Mouse (Mus musculus) MEL (cell line): ENCODE data around the gene Spout1. TPM values are rescaled to one million over a fixed set of nuclear protein-coding genes. Genes with fewer than 3 reads are reported as not detected.

Experiments
- DNase-seq: peaks from one replicate; pipeline ENCODE4 v3.0.0; 2011; ENCODE audit warnings: low read depth, low spot score
- H3K27ac ChIP-seq: 2 replicates; pipeline ENCODE4 v1.5.1; 2012; ENCODE audit warnings: low read depth, mild to moderate bottlenecking, control low read depth, low read length, moderate library complexity; ENCODE audit not compliant: control insufficient read depth
- H3K27me3 ChIP-seq, 2 experiments: fragments of 150-350 bp in 1 of 2; sonication (generic) in 1 of 2; 2 replicates each; pipeline ENCODE4 v1.6.1; 2012; ENCODE audit warnings: low read length in 2 of 2, mild to moderate bottlenecking in 2 of 2, improper control_type of control experiment in 1 of 2, moderate library complexity in 1 of 2; ENCODE audit not compliant: insufficient read depth in 2 of 2, control insufficient read depth in 1 of 2
- H3K36me3 ChIP-seq, 2 experiments: 2 replicates each; pipeline ENCODE4 v1.6.1; 2012 to 2014; ENCODE audit warnings: low read length in 2 of 2, improper control_type of control experiment in 1 of 2, inconsistent platforms in 1 of 2, mild to moderate bottlenecking in 1 of 2; ENCODE audit not compliant: insufficient read depth in 2 of 2, control insufficient read depth in 1 of 2
- H3K4me1 ChIP-seq, 2 experiments: fragments of 150-350 bp in 1 of 2; sonication (generic) in 1 of 2; 2 replicates each; pipeline ENCODE4 v1.6.1; 2012; ENCODE audit warnings: low read length in 2 of 2, improper control_type of control experiment in 1 of 2, mild to moderate bottlenecking in 1 of 2; ENCODE audit not compliant: insufficient read depth in 2 of 2, control insufficient read depth in 1 of 2
- H3K4me3 ChIP-seq, 2 experiments: fragments of 150-350 bp in 1 of 2; sonication (generic) in 1 of 2; 2 replicates each; pipeline ENCODE4 v1.5.1; 2012; ENCODE audit warnings: low read depth in 2 of 2, low read length in 2 of 2, mild to moderate bottlenecking in 2 of 2, moderate library complexity in 2 of 2, control low read depth in 1 of 2, improper control_type of control experiment in 1 of 2; ENCODE audit not compliant: control insufficient read depth in 1 of 2, insufficient read depth in 1 of 2
- H3K79me2 ChIP-seq: 2 replicates; pipeline ENCODE4 v1.6.1; 2012; ENCODE audit warnings: mild to moderate bottlenecking, low read length, moderate library complexity; ENCODE audit not compliant: control insufficient read depth, poor library complexity, insufficient read depth
- H3K9ac ChIP-seq: 2 replicates; pipeline ENCODE4 v1.6.1; 2012; ENCODE audit warnings: low read depth, mild to moderate bottlenecking, control low read depth, low read length, moderate library complexity; ENCODE audit not compliant: control insufficient read depth, poor library complexity, severe bottlenecking
- H3K9me3 ChIP-seq: fragments of 150-350 bp; sonication (generic); replicated peaks from 2 replicates; pipeline ENCODE4 v1.6.1; 2012; ENCODE audit warnings: mild to moderate bottlenecking, low read length, improper control_type of control experiment, moderate library complexity; ENCODE audit not compliant: insufficient read depth
- BHLHE40 ChIP-seq: IDR thresholded peaks from 2 replicates; pipeline ENCODE4 v1.6.1; 2012; ENCODE audit warnings: low read depth, mild to moderate bottlenecking, inconsistent platforms, low read length, improper control_type of control experiment, borderline replicate concordance
- CHD1 ChIP-seq: IDR thresholded peaks from 2 replicates; pipeline ENCODE4 v1.6.1; 2012; ENCODE audit warnings: low read depth, mild to moderate bottlenecking, inconsistent platforms, low read length, improper control_type of control experiment
- CHD2 ChIP-seq: IDR thresholded peaks from 2 replicates; pipeline ENCODE4 v1.6.1; 2011; ENCODE audit warnings: low read length, improper control_type of control experiment
- CTCF ChIP-seq, 3 experiments: IDR thresholded peaks in 2 of 3; conservative IDR thresholded peaks in 1 of 3; 2 replicates each; pipeline ENCODE4 v1.5.1; 2011 to 2012; ENCODE audit warnings: low read length in 3 of 3, low read depth in 2 of 3, mild to moderate bottlenecking in 2 of 3, improper control_type of control experiment in 1 of 3, inconsistent platforms in 1 of 3, mixed read lengths in 1 of 3, moderate library complexity in 1 of 3; ENCODE audit not compliant: control insufficient read depth in 1 of 3, insufficient read depth in 1 of 3, poor library complexity in 1 of 3, severe bottlenecking in 1 of 3
- E2F4 ChIP-seq: IDR thresholded peaks from 2 replicates; pipeline ENCODE4 v1.6.1; 2011; ENCODE audit warnings: low read depth, low read length, improper control_type of control experiment, borderline replicate concordance
- ELF1 ChIP-seq: IDR thresholded peaks from 2 replicates; pipeline ENCODE4 v1.6.1; 2014; ENCODE audit warnings: low read depth, mild to moderate bottlenecking, inconsistent platforms, low read length, improper control_type of control experiment, moderate library complexity
- GATA1 ChIP-seq: IDR thresholded peaks from 2 replicates; pipeline ENCODE4 v1.6.1; 2011; ENCODE audit warnings: low read depth, low read length, improper control_type of control experiment
- JUND ChIP-seq: IDR thresholded peaks from 2 replicates; pipeline ENCODE4 v1.6.1; 2011; ENCODE audit warnings: low read depth, mild to moderate bottlenecking, improper control_type of control experiment, low read length
- KAT2A ChIP-seq: conservative IDR thresholded peaks from 2 replicates; pipeline ENCODE4 v1.6.1; 2012; ENCODE audit warnings: low read depth, low read length, improper control_type of control experiment, inconsistent platforms
- MAX ChIP-seq: IDR thresholded peaks from 2 replicates; pipeline ENCODE4 v1.6.1; 2011; ENCODE audit warnings: low read length, improper control_type of control experiment
- MAZ ChIP-seq: IDR thresholded peaks from 2 replicates; pipeline ENCODE4 v1.6.1; 2012; ENCODE audit warnings: low read depth, mild to moderate bottlenecking, inconsistent platforms, low read length, improper control_type of control experiment
- MEF2A ChIP-seq: IDR thresholded peaks from 2 replicates; pipeline ENCODE4 v1.6.1; 2014; ENCODE audit warnings: low read depth, mild to moderate bottlenecking, inconsistent platforms, low read length, improper control_type of control experiment; ENCODE audit not compliant: poor library complexity, insufficient replicate concordance, severe bottlenecking; ENCODE audit errors: extremely low read depth
- MXI1 ChIP-seq: IDR thresholded peaks from 2 replicates; pipeline ENCODE4 v1.6.1; 2011; ENCODE audit warnings: mild to moderate bottlenecking, low read depth, low read length, improper control_type of control experiment
- MYB ChIP-seq: IDR thresholded peaks from 2 replicates; pipeline ENCODE4 v1.6.1; 2011; ENCODE audit warnings: mild to moderate bottlenecking, low read depth, low read length, improper control_type of control experiment
- NRF1 ChIP-seq: IDR thresholded peaks from 2 replicates; pipeline ENCODE4 v1.6.1; 2014; ENCODE audit warnings: low read depth, mild to moderate bottlenecking, inconsistent platforms, low read length, improper control_type of control experiment, moderate library complexity; ENCODE audit not compliant: poor library complexity, insufficient read depth, severe bottlenecking
- POLR2AphosphoS2 ChIP-seq: IDR thresholded peaks from 2 replicates; pipeline ENCODE4 v1.6.1; 2011; ENCODE audit warnings: low read length, improper control_type of control experiment
- RAD21 ChIP-seq: IDR thresholded peaks from 2 replicates; pipeline ENCODE4 v1.6.1; 2011; ENCODE audit warnings: mild to moderate bottlenecking, low read depth, low read length, improper control_type of control experiment
- SIN3A ChIP-seq: IDR thresholded peaks from 2 replicates; pipeline ENCODE4 v1.6.1; 2012; ENCODE audit warnings: low read length, improper control_type of control experiment, inconsistent platforms
- SMC3 ChIP-seq: IDR thresholded peaks from 2 replicates; pipeline ENCODE4 v1.6.1; 2011; ENCODE audit warnings: low read depth, low read length, improper control_type of control experiment
- TAL1 ChIP-seq: IDR thresholded peaks from 2 replicates; pipeline ENCODE4 v1.6.1; 2012; ENCODE audit warnings: mild to moderate bottlenecking, inconsistent platforms, low read length, moderate library complexity, mixed read lengths
- USF1 ChIP-seq: IDR thresholded peaks from 2 replicates; pipeline ENCODE4 v1.6.1; 2014; ENCODE audit warnings: low read depth, mild to moderate bottlenecking, inconsistent platforms, low read length, improper control_type of control experiment, moderate library complexity
- USF2 ChIP-seq, 2 experiments: IDR thresholded peaks; 2 replicates each; pipeline ENCODE4 v1.6.1; 2011 to 2012; ENCODE audit warnings: improper control_type of control experiment in 2 of 2, low read length in 2 of 2, borderline replicate concordance in 1 of 2, inconsistent platforms in 1 of 2, low read depth in 1 of 2, mild to moderate bottlenecking in 1 of 2; ENCODE audit not compliant: insufficient read depth in 1 of 2
- ZC3H11A ChIP-seq: IDR thresholded peaks from 2 replicates; pipeline ENCODE4 v1.6.1; 2012; ENCODE audit warnings: low read depth, mild to moderate bottlenecking, inconsistent platforms, low read length, improper control_type of control experiment
- ZNF384 ChIP-seq: IDR thresholded peaks from 2 replicates; pipeline ENCODE4 v1.6.1; 2012; ENCODE audit warnings: low read depth, mild to moderate bottlenecking, inconsistent platforms, low read length, improper control_type of control experiment
- polyA plus RNA-seq, 2 experiments: library from polyadenylated mRNA; stranded (reverse) in 1 of 2; unstranded in 1 of 2; fragments of >175 nt in 1 of 2; fragments of >200 nt in 1 of 2; gene quantifications; 2 replicates each; pipeline versions ENCODE4 v1.2.1 to v1.2.4; 2012; ENCODE audit warnings: low replicate concordance in 2 of 2, low read depth in 1 of 2; ENCODE audit not compliant: insufficient read length in 2 of 2, insufficient read depth in 1 of 2, missing spikeins in 1 of 2
- total RNA-seq: library from RNA; depleted of rRNA; stranded (reverse); fragments of 300-350 nt; gene quantifications from 2 replicates; pipeline ENCODE4 v1.2.3, GENCODE M21; 2012

The Spout1 gene
- total and polyA plus RNA-seq, 3 experiments = 83.6 to 220 (median 103) TPM

DNA sequence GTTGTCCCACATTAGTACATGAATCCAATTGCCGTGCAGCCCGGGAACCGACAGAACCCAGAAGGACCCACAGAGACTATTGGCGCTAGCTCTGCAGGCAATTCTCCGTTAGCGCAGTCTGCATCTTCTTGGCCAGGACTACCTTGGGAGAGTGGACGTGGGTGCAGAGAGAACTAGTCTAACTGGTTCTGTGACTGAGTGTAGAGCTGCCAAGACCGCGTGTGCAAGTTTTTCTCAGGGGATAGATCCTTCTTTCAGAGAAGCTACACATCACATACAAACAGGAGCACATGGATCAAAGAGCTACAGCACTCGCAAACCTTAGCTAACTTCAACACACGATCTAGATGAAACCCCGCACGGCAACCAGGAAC is 27.0 kb upstream of the Spout1 start:
- Histone ChIP-seq H3K27me3 (no peaks in the 10 kb centered on the region), H3K4me1 (peaks cover 3 to 4% of the 10 kb centered on the region in 2 experiments; a peak in 1 of 4 replicates), H3K27ac (peak overlapping the region; percentile 66), H3K9ac (peak overlapping the region; percentile 76), H3K4me3 (peak overlapping the region; percentile 74 to 77), H3K9me3 (no peaks in the 10 kb centered on the region), H3K79me2 (no peaks in the 10 kb centered on the region; the same call in 1 of the 2 replicates), H3K36me3 (no peaks in the 10 kb centered on the region)
- no peak for TF ChIP-seq USF1
- TF ChIP-seq E2F4 = 0 out of 2 replicates have a peak, but pooled peaks have one; percentile 22
- TF ChIP-seq SMC3 = peak; percentile 18; the same call in 1 of the 2 replicates
- no peak for TF ChIP-seq NRF1
- no peak for TF ChIP-seq KAT2A
- no peak for TF ChIP-seq MAZ
- TF ChIP-seq MYB = no peak
- no peak for TF ChIP-seq BHLHE40
- TF ChIP-seq ELF1 = no peak
- TF ChIP-seq CHD1 = no peak
- no peak for TF ChIP-seq ZNF384
- TF ChIP-seq GATA1 = no peak
- no peak for TF ChIP-seq CTCF (IDR thresholded peaks at IDR 0.05 in 2 of 3, conservative IDR thresholded peaks at IDR 0.05 in 1 of 3; ENCODE audit: control insufficient read depth in 1 of 3, insufficient read depth in 1 of 3, low read depth in 2 of 3, low read length in 3 of 3, poor library complexity in 1 of 3, severe bottlenecking in 1 of 3)
- TF ChIP-seq MAX = peak; percentile 83; the same call in 1 of the 2 replicates
- TF ChIP-seq CHD2 = no peak
- TF ChIP-seq JUND = no peak
- no peak for TF ChIP-seq MEF2A
- TF ChIP-seq POLR2AphosphoS2 = no peak
- no peak for TF ChIP-seq MXI1
- TF ChIP-seq USF2 (IDR thresholded peaks at IDR 0.05; ENCODE audit: borderline replicate concordance in 1 of 2, insufficient read depth in 1 of 2, low read depth in 1 of 2, low read length in 2 of 2) = no peak
- no peak for TF ChIP-seq ZC3H11A
- no peak for DNase-seq

DNA sequence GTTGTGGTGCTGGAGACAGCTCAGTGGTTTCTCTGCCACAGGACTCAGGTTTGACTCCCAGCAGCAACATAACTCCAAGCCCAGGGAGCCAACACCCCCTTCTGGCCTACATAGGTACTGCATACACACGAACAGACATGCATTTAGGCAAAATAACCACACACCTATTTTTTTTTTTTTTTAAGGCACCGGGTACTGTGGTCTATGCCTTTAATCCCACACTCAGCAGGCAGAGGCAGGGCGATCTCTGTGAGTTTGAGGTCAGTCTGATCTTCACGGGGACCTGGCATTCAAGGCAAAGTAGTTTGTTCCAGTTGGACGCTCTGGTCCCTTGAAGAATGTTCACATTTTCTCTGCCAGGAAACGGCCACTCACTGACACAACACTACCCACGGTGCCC is 25.2 kb upstream of the Spout1 start:
- Histone ChIP-seq H3K79me2 (no peaks in the 10 kb centered on the region; the same call in 1 of the 2 replicates), H3K27me3 (no peaks in the 10 kb centered on the region), H3K27ac (no peak overlapping the region), H3K36me3 (no peaks in the 10 kb centered on the region), H3K4me3 (no peak overlapping the region)
- no peak for TF ChIP-seq TAL1
- TF ChIP-seq MYB = no peak
- TF ChIP-seq CTCF (IDR thresholded peaks at IDR 0.05 in 2 of 3, conservative IDR thresholded peaks at IDR 0.05 in 1 of 3; ENCODE audit: control insufficient read depth in 1 of 3, insufficient read depth in 1 of 3, low read depth in 2 of 3, low read length in 3 of 3, poor library complexity in 1 of 3, severe bottlenecking in 1 of 3) = peak; percentile 60 to 84 (median 72)
- TF ChIP-seq ZNF384 = peak; percentile 90
- peak; percentile 57 for TF ChIP-seq SMC3
- TF ChIP-seq MAX = no peak
- no peak for TF ChIP-seq BHLHE40
- TF ChIP-seq POLR2AphosphoS2 = no peak
- peak; percentile 62 for TF ChIP-seq RAD21
- TF ChIP-seq SIN3A = peak; percentile 44; the same call in 1 of the 2 replicates
- TF ChIP-seq ZC3H11A = peak; percentile 38; the same call in 1 of the 2 replicates
- TF ChIP-seq, all 39 proteins: peak for 6
- no peak overlapping the region for H3K9ac ChIP-seq
- peak; percentile 83 for DNase-seq
- peaks cover 3 to 4% of the 10 kb centered on the region in 2 experiments; a peak in 1 of 4 replicates for H3K4me1 ChIP-seq
- H3K9me3 ChIP-seq = no peaks in the 10 kb centered on the region
